Mouse (Mus musculus): ENCODE data around the gene Atg2a.

GRCm38 (mm10) chr19:6294301-6294700 lies 52.8 kb downstream of the Atg2a start:
- TF ChIP-seq CTCF (IDR thresholded peaks at IDR 0.05; ENCODE audit: borderline replicate concordance, insufficient read depth, low read length) = no peak
- no peak for TF ChIP-seq POLR2A (IDR thresholded peaks at IDR 0.05; ENCODE audit: low read depth, low read length)
